Mouse (Mus musculus): ENCODE measurements around the gene Fcnb. TPM values are rescaled to one million over a fixed set of nuclear protein-coding genes. Genes with fewer than 3 reads are reported as not detected.

Fcnb gene
- total and polyA plus RNA-seq, 2 experiments from 2014 or later, result not detected

GRCm38 (mm10) chr2:28089095-28089494 lies 4.4 kb upstream of the Fcnb start:
- 83% methylated on average over 5 of the region's 5 CpGs for WGBS
- H3K36me3 ChIP-seq (ENCODE audit: insufficient read depth), result no peaks in the 10 kb centered on the region
- no peaks in the 10 kb centered on the region for H3K4me1 ChIP-seq (ENCODE audit: insufficient read depth)
- TF ChIP-seq CTCF (IDR thresholded peaks at IDR 0.05; ENCODE audit: low read depth), result no peak
- no peak overlapping the region for H3K9ac ChIP-seq
- DNase-seq (no peak), ATAC-seq (0 out of 2 replicates have a peak, but pooled peaks have one; percentile 14)
- no peak overlapping the region for H3K27ac ChIP-seq (ENCODE audit: low read depth, low read length)
- H3K4me2 ChIP-seq (ENCODE audit: low read depth), result no peak overlapping the region
- H3K4me3 ChIP-seq (ENCODE audit: low read depth, low read length), result no peak overlapping the region
- no peaks in the 10 kb centered on the region for H3K27me3 ChIP-seq (ENCODE audit: insufficient read depth, low read length)
- H3K9me3 ChIP-seq (ENCODE audit: low read length), result no peaks in the 10 kb centered on the region

GRCm38 (mm10) chr2:28086112-28086511 lies 1.4 kb upstream of the Fcnb start:
- Histone ChIP-seq H3K4me2 (ENCODE audit: low read depth) (no peak overlapping the region), H3K36me3 (ENCODE audit: insufficient read depth) (no peaks in the 10 kb centered on the region), H3K9me3 (ENCODE audit: low read length) (no peaks in the 10 kb centered on the region), H3K4me1 (ENCODE audit: insufficient read depth) (no peaks in the 10 kb centered on the region), H3K27ac (ENCODE audit: low read depth, low read length) (no peak overlapping the region), H3K27me3 (ENCODE audit: insufficient read depth, low read length) (no peaks in the 10 kb centered on the region), H3K4me3 (ENCODE audit: low read depth, low read length) (no peak overlapping the region), H3K9ac (no peak overlapping the region)
- 78% methylated on average over 10 of the region's 10 CpGs for WGBS
- ATAC-seq, result no peak
- TF ChIP-seq CTCF (IDR thresholded peaks at IDR 0.05; ENCODE audit: low read depth), result no peak
- no peak for DNase-seq

- no peaks in the 10 kb centered on the region for H3K27me3 ChIP-seq (ENCODE audit: insufficient read depth, low read length)
- no peaks in the 10 kb centered on the region for H3K36me3 ChIP-seq (ENCODE audit: insufficient read depth)
- H3K27ac ChIP-seq (ENCODE audit: low read depth, low read length), result no peak overlapping the region
- WGBS, result 84% methylated on average over 7 of the region's 7 CpGs
- ATAC-seq (no peak), DNase-seq (no peak)
- no peak overlapping the region for H3K9ac ChIP-seq
- H3K4me3 ChIP-seq (ENCODE audit: low read depth, low read length), result no peak overlapping the region
- no peaks in the 10 kb centered on the region for H3K4me1 ChIP-seq (ENCODE audit: insufficient read depth)
- no peak for TF ChIP-seq CTCF (IDR thresholded peaks at IDR 0.05; ENCODE audit: low read depth)
- no peaks in the 10 kb centered on the region for H3K9me3 ChIP-seq (ENCODE audit: low read length)
- H3K4me2 ChIP-seq (ENCODE audit: low read depth), result no peak overlapping the region
Measured at GRCm38 (mm10) chr2:28075616-28076187, 9.0 kb downstream of the Fcnb start.

GRCm38 (mm10) chr2:28068537-28068878 lies 16.2 kb downstream of the Fcnb start:
- peaks cover 2% of the 10 kb centered on the region; the same call in 1 of the 2 replicates for H3K4me1 ChIP-seq (ENCODE audit: insufficient read depth)
- TF ChIP-seq CTCF (IDR thresholded peaks at IDR 0.05; ENCODE audit: low read depth), result no peak
- H3K9me3 ChIP-seq (ENCODE audit: low read length), result no peaks in the 10 kb centered on the region
- WGBS, result 24% methylated on average over 9 of the region's 9 CpGs
- H3K27ac ChIP-seq (ENCODE audit: low read depth, low read length), result no peak overlapping the region; the same call in 1 of the 2 replicates
- no peak overlapping the region for H3K9ac ChIP-seq
- DNase-seq (peak; percentile 60), ATAC-seq (peak; percentile 91)
- H3K4me2 ChIP-seq (ENCODE audit: low read depth), result no peak overlapping the region
- H3K27me3 ChIP-seq (ENCODE audit: insufficient read depth, low read length), result no peaks in the 10 kb centered on the region
- no peak overlapping the region for H3K4me3 ChIP-seq (ENCODE audit: low read depth, low read length)
- no peaks in the 10 kb centered on the region for H3K36me3 ChIP-seq (ENCODE audit: insufficient read depth)

- H3K9ac ChIP-seq, result no peak overlapping the region
- no peaks in the 10 kb centered on the region for H3K36me3 ChIP-seq (ENCODE audit: insufficient read depth)
- no peaks in the 10 kb centered on the region for H3K27me3 ChIP-seq (ENCODE audit: insufficient read depth, low read length)
- peaks cover 2% of the 10 kb centered on the region; the same call in 1 of the 2 replicates for H3K4me1 ChIP-seq (ENCODE audit: insufficient read depth)
- no peak for TF ChIP-seq CTCF (IDR thresholded peaks at IDR 0.05; ENCODE audit: low read depth)
- peak; percentile 17 for DNase-seq
- peak overlapping the region; percentile 29 for H3K27ac ChIP-seq (ENCODE audit: low read depth, low read length)
- no peak overlapping the region for H3K4me2 ChIP-seq (ENCODE audit: low read depth)
- no peak overlapping the region for H3K4me3 ChIP-seq (ENCODE audit: low read depth, low read length)
- ATAC-seq, result no peak; the same call in 1 of the 2 replicates
- WGBS, result 70% methylated on average over 2 of the region's 2 CpGs
- H3K9me3 ChIP-seq (ENCODE audit: low read length), result no peaks in the 10 kb centered on the region
Measured at GRCm38 (mm10) chr2:28067821-28068536, 16.7 kb downstream of the Fcnb start.

GRCm38 (mm10) chr2:28067175-28067574 lies 17.5 kb downstream of the Fcnb start:
- peak overlapping the region; percentile 29; the same call in 1 of the 2 replicates for H3K27ac ChIP-seq (ENCODE audit: low read depth, low read length)
- ATAC-seq (peak; percentile 34; the same call in 1 of the 2 replicates), DNase-seq (peak; percentile 62)
- 49% methylated on average over 6 of the region's 6 CpGs for WGBS
- no peak overlapping the region for H3K4me3 ChIP-seq (ENCODE audit: low read depth, low read length)
- H3K36me3 ChIP-seq (ENCODE audit: insufficient read depth), result no peaks in the 10 kb centered on the region
- no peaks in the 10 kb centered on the region for H3K27me3 ChIP-seq (ENCODE audit: insufficient read depth, low read length)
- H3K9ac ChIP-seq, result no peak overlapping the region
- no peak for TF ChIP-seq CTCF (IDR thresholded peaks at IDR 0.05; ENCODE audit: low read depth)
- peaks cover 2% of the 10 kb centered on the region; the same call in 1 of the 2 replicates for H3K4me1 ChIP-seq (ENCODE audit: insufficient read depth)
- no peaks in the 10 kb centered on the region for H3K9me3 ChIP-seq (ENCODE audit: low read length)
- no peak overlapping the region for H3K4me2 ChIP-seq (ENCODE audit: low read depth)

- Histone ChIP-seq H3K9me3 (ENCODE audit: low read length) (no peaks in the 10 kb centered on the region), H3K4me3 (ENCODE audit: low read depth, low read length) (no peak overlapping the region), H3K27me3 (ENCODE audit: insufficient read depth, low read length) (no peaks in the 10 kb centered on the region), H3K4me1 (ENCODE audit: insufficient read depth) (peaks cover 2% of the 10 kb centered on the region; the same call in 1 of the 2 replicates), H3K9ac (no peak overlapping the region), H3K27ac (ENCODE audit: low read depth, low read length) (0 out of 2 replicates have a peak overlapping the region, but pooled peaks have one; percentile 6), H3K4me2 (ENCODE audit: low read depth) (no peak overlapping the region), H3K36me3 (ENCODE audit: insufficient read depth) (no peaks in the 10 kb centered on the region)
- DNase-seq (no peak), ATAC-seq (no peak)
- WGBS, result 74% methylated on average over 5 of the region's 5 CpGs
- TF ChIP-seq CTCF (IDR thresholded peaks at IDR 0.05; ENCODE audit: low read depth), result no peak
Measured at GRCm38 (mm10) chr2:28066686-28067085, 18.0 kb downstream of the Fcnb start.
